Comparison of ENCODE assay signal across 12 mouse cellular contexts in the genomic region with DNA sequence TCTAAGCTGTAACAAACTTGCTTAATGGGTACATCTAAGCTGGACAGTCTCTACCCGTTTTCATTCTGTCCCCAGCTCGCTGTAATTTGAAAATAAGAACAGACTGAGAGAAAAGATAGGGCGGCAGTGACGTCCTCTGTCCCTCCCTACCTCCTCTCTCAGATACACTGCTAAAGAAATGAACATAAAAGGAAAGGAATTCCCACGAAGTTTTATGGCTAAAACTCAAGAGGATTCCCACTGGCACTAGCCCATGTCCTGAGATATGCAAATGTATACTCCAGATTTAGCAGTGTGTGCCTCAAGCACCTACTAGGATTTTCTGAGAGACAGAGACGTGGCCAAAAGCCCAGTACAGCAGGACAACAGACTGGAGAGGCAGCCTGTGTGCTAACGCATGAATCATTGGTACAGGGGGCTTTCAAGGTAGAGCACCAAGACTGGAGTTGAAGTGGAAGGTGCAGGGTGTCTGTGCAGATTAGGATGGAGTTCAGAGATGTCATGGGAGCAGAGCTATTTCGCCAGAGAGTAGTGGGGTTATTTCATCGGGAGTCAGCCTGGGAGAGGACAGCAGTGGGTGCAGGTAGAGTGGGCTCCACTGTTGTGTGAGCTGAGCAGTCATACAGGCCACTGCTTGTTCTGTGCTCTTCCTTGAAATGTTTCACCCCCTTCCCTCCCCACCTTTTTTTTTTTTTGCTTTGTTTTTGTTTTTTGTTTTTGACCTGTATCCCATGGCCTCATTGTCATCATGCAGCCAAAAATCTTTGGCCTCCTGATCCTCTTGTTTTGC.
DNase-seq lines count a peak whose midpoint lies in the region; ATAC-seq lines count a peak whose summit lies in the region.
"Had no signal": no experiment of that assay in that cellular context is flagged by ENCODE, and none has a peak within 500 bp of the region (broad histone marks: within the 10 kb centered on the region; RNA-seq: fewer than 3 reads in every experiment).

No protein-coding gene starts in this region.

- WGBS in midbrain, embryonic 15.5 days = 61% methylated on average over 9 of the region's 9 CpGs
- WGBS in midbrain, embryonic 11.5 days = 76% methylated on average over 9 of the region's 9 CpGs
- WGBS in intestine, embryonic 14.5 days = 44% methylated on average over 9 of the region's 9 CpGs
- 76% methylated on average over 9 of the region's 9 CpGs for WGBS in hindbrain, embryonic 13.5 days

- H3K4me2 ChIP-seq in midbrain, embryonic 15.5 days = no peak overlapping the region
- H3K4me2 ChIP-seq in midbrain, embryonic 11.5 days = no peak overlapping the region
- H3K4me2 ChIP-seq in intestine, embryonic 14.5 days (ENCODE audit: low read length) = peak overlapping the region; percentile 3; the same call in 1 of the 2 replicates
- no peak overlapping the region for H3K4me2 ChIP-seq in hindbrain, embryonic 13.5 days

- H3K4me3 ChIP-seq in midbrain, embryonic 15.5 days = no peak overlapping the region
- H3K4me3 ChIP-seq in midbrain, embryonic 11.5 days (ENCODE audit: low read depth, low read length) = no peak overlapping the region
- H3K4me3 ChIP-seq in intestine, embryonic 14.5 days (ENCODE audit: low read depth, low read length) = no peak overlapping the region
- no peak overlapping the region for H3K4me3 ChIP-seq in hindbrain, embryonic 13.5 days

- no peaks in the 10 kb centered on the region for H3K27me3 ChIP-seq in midbrain, embryonic 15.5 days (replicated peaks)
- no peaks in the 10 kb centered on the region for H3K27me3 ChIP-seq in midbrain, embryonic 11.5 days (ENCODE audit: control insufficient read depth, insufficient read depth, low read length)
- H3K27me3 ChIP-seq in intestine, embryonic 14.5 days (replicated peaks; ENCODE audit: control insufficient read depth, insufficient read depth, low read length) = no peaks in the 10 kb centered on the region
- H3K27me3 ChIP-seq in hindbrain, embryonic 13.5 days = 0 out of 2 replicates have a peak, but pooled peaks cover 3% of the 10 kb centered on the region

- H3K4me1 ChIP-seq in midbrain, embryonic 15.5 days = no peaks in the 10 kb centered on the region
- no peaks in the 10 kb centered on the region for H3K4me1 ChIP-seq in midbrain, embryonic 11.5 days (ENCODE audit: control insufficient read depth, insufficient read depth, low read length)
- H3K4me1 ChIP-seq in intestine, embryonic 14.5 days (replicated peaks; ENCODE audit: control insufficient read depth, insufficient read depth, low read length) = peaks cover 18% of the 10 kb centered on the region
- H3K4me1 ChIP-seq in hindbrain, embryonic 13.5 days (replicated peaks) = peaks cover 8% of the 10 kb centered on the region; the same call in 1 of the 2 replicates

- H3K9ac ChIP-seq in midbrain, embryonic 15.5 days = no peak overlapping the region
- H3K9ac ChIP-seq in midbrain, embryonic 11.5 days (ENCODE audit: low read length) = no peak overlapping the region
- no peak overlapping the region for H3K9ac ChIP-seq in intestine, embryonic 14.5 days (ENCODE audit: low read length)
- H3K9ac ChIP-seq in hindbrain, embryonic 13.5 days = no peak overlapping the region

- H3K27ac ChIP-seq in midbrain, embryonic 15.5 days = no peak overlapping the region
- no peak overlapping the region for H3K27ac ChIP-seq in midbrain, embryonic 11.5 days (ENCODE audit: low read depth, low read length)
- H3K27ac ChIP-seq in intestine, embryonic 14.5 days (ENCODE audit: low read depth) = peak overlapping the region; percentile 80
- no peak overlapping the region for H3K27ac ChIP-seq in hindbrain, embryonic 13.5 days
- H3K27ac ChIP-seq: hindbrain, postnatal 0 days; macrophage had no signal

- no peaks in the 10 kb centered on the region for H3K36me3 ChIP-seq in midbrain, embryonic 15.5 days (replicated peaks)
- no peaks in the 10 kb centered on the region for H3K36me3 ChIP-seq in midbrain, embryonic 11.5 days (ENCODE audit: control insufficient read depth, insufficient read depth, low read length)
- H3K36me3 ChIP-seq in intestine, embryonic 14.5 days (ENCODE audit: control insufficient read depth, insufficient read depth, low read length) = no peaks in the 10 kb centered on the region
- no peaks in the 10 kb centered on the region for H3K36me3 ChIP-seq in hindbrain, embryonic 13.5 days

- ATAC-seq in frontal cortex, adult (ENCODE audit: low TSS enrichment) = peak; percentile 93
- ATAC-seq in midbrain, embryonic 15.5 days (replicated peaks) = peak; percentile 60; the same call in 1 of the 2 replicates
- no peak for ATAC-seq in midbrain, embryonic 11.5 days (ENCODE audit: low FRiP score)
- ATAC-seq in intestine, embryonic 14.5 days (replicated peaks; ENCODE audit: low FRiP score, low TSS enrichment, low read depth) = peak; percentile 26
- no peak for ATAC-seq in hindbrain, embryonic 13.5 days (ENCODE audit: low FRiP score)
- ATAC-seq: hindbrain, postnatal 0 days had no signal

- H3K9me3 ChIP-seq in midbrain, embryonic 15.5 days = no peaks in the 10 kb centered on the region
- H3K9me3 ChIP-seq in midbrain, embryonic 11.5 days (ENCODE audit: control insufficient read depth, low read length) = no peaks in the 10 kb centered on the region
- no peaks in the 10 kb centered on the region for H3K9me3 ChIP-seq in intestine, embryonic 14.5 days (ENCODE audit: control insufficient read depth, low read length)
- no peaks in the 10 kb centered on the region for H3K9me3 ChIP-seq in hindbrain, embryonic 13.5 days

- DNase-seq in frontal cortex, postnatal 25 days (ENCODE audit: low spot score in 2 of 2) = no peak
- no peak for DNase-seq in midbrain, embryonic 11.5 days (ENCODE audit: low spot score, missing footprints)
- peak; percentile 61 for DNase-seq in intestine, embryonic 14.5 days (ENCODE audit: low spot score)
- DNase-seq in urinary bladder, postnatal 36 days (ENCODE audit: low spot score in 2 of 2) = no peak
- DNase-seq in T-cell, adult 2 months (ENCODE audit: low spot score) = no peak
- DNase-seq: adrenal gland, postnatal 25 days; cerebellum, postnatal 25 days had no signal

Comparison
In these comparisons a context has a peak if more than half of its experiments do, and no peak if none do; other contexts are left out.
1. ATAC-seq: peak in frontal cortex, adult (single experiment), midbrain, embryonic 15.5 days (single experiment) and intestine, embryonic 14.5 days (single experiment); none in midbrain, embryonic 11.5 days (single experiment) and hindbrain, embryonic 13.5 days (single experiment).